Mouse (Mus musculus): ENCODE data around the gene Cyb561.

DNA sequence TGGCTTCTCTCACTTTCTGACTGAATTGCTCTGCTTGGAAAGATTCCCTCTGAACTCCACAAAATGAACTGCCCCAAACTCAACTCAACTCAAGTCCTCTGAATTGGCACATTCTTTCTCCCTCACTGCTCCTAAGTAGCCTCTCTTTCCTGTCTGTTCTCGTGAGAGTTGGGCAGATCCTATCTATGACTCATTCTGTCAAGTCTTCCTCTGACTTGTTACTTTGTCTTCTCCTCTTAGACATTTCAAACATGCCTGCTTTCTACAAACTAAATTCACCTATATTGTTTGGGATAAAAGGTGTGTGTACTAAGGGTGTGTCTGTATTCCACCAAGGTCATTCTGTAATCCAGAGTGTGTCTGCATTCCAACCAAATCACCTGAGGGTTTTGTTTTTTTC, 54.0 kb downstream of the Cyb561 start:
- TF ChIP-seq TAL1 (IDR thresholded peaks at IDR 0.05; ENCODE audit: low read length) (no peak), GATA1 (IDR thresholded peaks at IDR 0.05; ENCODE audit: low read length) (no peak)
